Mouse (Mus musculus): Measurements from ENCODE around the gene Zfp784.

GRCm38 (mm10) chr7:5038940-5039339, 694 bp upstream of the Zfp784 start:
- TF ChIP-seq POLR2A (IDR thresholded peaks at IDR 0.05; ENCODE audit: low read depth, low read length), result no peak
- TF ChIP-seq CTCF (IDR thresholded peaks at IDR 0.05; ENCODE audit: extremely low read depth, insufficient read length, insufficient replicate concordance, low read depth, low read length), result no peak
